Mouse (Mus musculus): ENCODE measurements around the gene Ssxb9. TPM values are rescaled to one million over a fixed set of nuclear protein-coding genes. Genes with fewer than 3 reads are reported as not detected.
"Not testable (repeated sequence)": the region's sequence is repeated elsewhere in the genome, so short reads cannot be mapped to it uniquely, and the experiment has no call there.

Gene Ssxb9
- not detected in 2 replicates for polyA plus RNA-seq (2016; fragmentation: Nextera tagmentation; extraction: Ambion mirVana)

- not testable (repeated sequence) for H3K4me3 ChIP-seq; H3K4me2 ChIP-seq (replicated peaks); H3K9me3 ChIP-seq (replicated peaks); H3K27ac ChIP-seq; H3K9ac ChIP-seq; H3K36me3 ChIP-seq; ATAC-seq (ENCODE audit: low FRiP score); H3K27me3 ChIP-seq; H3K4me1 ChIP-seq
- 36% methylated on average over 1 of the region's 1 CpGs for WGBS
These were observed at the start of gene Ssxb9 for GRCm38 (mm10) chrX:8366678-8367077. Gene Ssxb9, plus strand, starts transcription at chrX:8366978.

- no peak within 1 kb of the TSS for H3K9ac ChIP-seq
- WGBS = 55% methylated on average over 2 of the region's 2 CpGs
- no peaks in the 10 kb centered on the region for H3K36me3 ChIP-seq
- no peak within 1 kb of the TSS for H3K4me3 ChIP-seq
- H3K9me3 ChIP-seq (replicated peaks) = peaks cover 12% of the 10 kb centered on the region
- no peak within 1 kb of the TSS for H3K4me2 ChIP-seq (replicated peaks)
- H3K4me1 ChIP-seq = no peaks in the 10 kb centered on the region
- no peak for ATAC-seq (ENCODE audit: low FRiP score)
- H3K27ac ChIP-seq = no peak within 1 kb of the TSS
- no peaks in the 10 kb centered on the region for H3K27me3 ChIP-seq
These were observed 39.7 kb upstream of the Ssxb9 start, which contains the start of gene Ssxb10 for GRCm38 (mm10) chrX:8327124-8327523. Gene Ssxb10, plus strand, starts transcription at chrX:8327424.

GRCm38 (mm10) chrX:8413005-8413404, 46.2 kb downstream of the Ssxb9 start, which contains the start of gene Ssxb1:
Gene Ssxb1, plus strand, starts transcription at chrX:8413305.
- 25% methylated on average over 1 of the region's 1 CpGs for WGBS
- H3K4me2 ChIP-seq (replicated peaks); H3K27me3 ChIP-seq; H3K9ac ChIP-seq; H3K27ac ChIP-seq; ATAC-seq (ENCODE audit: low FRiP score); H3K9me3 ChIP-seq (replicated peaks); H3K4me3 ChIP-seq; H3K36me3 ChIP-seq; H3K4me1 ChIP-seq: not testable (repeated sequence)

Other genes starting within 250 kb of the Ssxb9 start
- 40.5 and 42.6 TPM in 2 replicates for gene Wdr13, start 234.1 kb upstream of the Ssxb9 start, polyA plus RNA-seq (2016; fragmentation: Nextera tagmentation; extraction: Ambion mirVana)
- gene Rbm3, start 221.1 kb upstream of the Ssxb9 start, polyA plus RNA-seq (2016; fragmentation: Nextera tagmentation; extraction: Ambion mirVana) = 401 and 433 TPM in 2 replicates
- 16.4 and 16.7 TPM in 2 replicates for gene Tbc1d25, start 190.8 kb upstream of the Ssxb9 start, polyA plus RNA-seq (2016; fragmentation: Nextera tagmentation; extraction: Ambion mirVana)
- gene Ebp, start 173.5 kb upstream of the Ssxb9 start, polyA plus RNA-seq (2016; fragmentation: Nextera tagmentation; extraction: Ambion mirVana) = 30.7 and 32.3 TPM in 2 replicates
- gene Porcn, start 160.5 kb upstream of the Ssxb9 start, polyA plus RNA-seq (2016; fragmentation: Nextera tagmentation; extraction: Ambion mirVana) = 28.2 and 31.7 TPM in 2 replicates
- gene Ftsj1, start 114.6 kb upstream of the Ssxb9 start, polyA plus RNA-seq (2016; fragmentation: Nextera tagmentation; extraction: Ambion mirVana) = 43.1 and 43.5 TPM in 2 replicates
- gene Slc38a5, start 95.8 kb upstream of the Ssxb9 start, polyA plus RNA-seq (2016; fragmentation: Nextera tagmentation; extraction: Ambion mirVana) = 5.5 and 6.1 TPM in 2 replicates
- not detected in 2 replicates for gene Ssxb10, start 39.6 kb upstream of the Ssxb9 start, polyA plus RNA-seq (2016; fragmentation: Nextera tagmentation; extraction: Ambion mirVana)
- gene Ssxb1, start 46.3 kb downstream of the Ssxb9 start, polyA plus RNA-seq (2016; fragmentation: Nextera tagmentation; extraction: Ambion mirVana) = not detected in 2 replicates
- not detected in 2 replicates for gene Ssxb2, start 94.7 kb downstream of the Ssxb9 start, polyA plus RNA-seq (2016; fragmentation: Nextera tagmentation; extraction: Ambion mirVana)
- not detected in 2 replicates for gene Gm14459, start 158.0 kb downstream of the Ssxb9 start, polyA plus RNA-seq (2016; fragmentation: Nextera tagmentation; extraction: Ambion mirVana)
- gene Ssxb6, start 181.3 kb downstream of the Ssxb9 start, polyA plus RNA-seq (2016; fragmentation: Nextera tagmentation; extraction: Ambion mirVana) = not detected in 2 replicates
- gene Ssxb3, start 224.8 kb downstream of the Ssxb9 start, polyA plus RNA-seq (2016; fragmentation: Nextera tagmentation; extraction: Ambion mirVana) = not detected in 2 replicates